Mouse (Mus musculus): ENCODE measurements around the gene Mad2l2.

DNA sequence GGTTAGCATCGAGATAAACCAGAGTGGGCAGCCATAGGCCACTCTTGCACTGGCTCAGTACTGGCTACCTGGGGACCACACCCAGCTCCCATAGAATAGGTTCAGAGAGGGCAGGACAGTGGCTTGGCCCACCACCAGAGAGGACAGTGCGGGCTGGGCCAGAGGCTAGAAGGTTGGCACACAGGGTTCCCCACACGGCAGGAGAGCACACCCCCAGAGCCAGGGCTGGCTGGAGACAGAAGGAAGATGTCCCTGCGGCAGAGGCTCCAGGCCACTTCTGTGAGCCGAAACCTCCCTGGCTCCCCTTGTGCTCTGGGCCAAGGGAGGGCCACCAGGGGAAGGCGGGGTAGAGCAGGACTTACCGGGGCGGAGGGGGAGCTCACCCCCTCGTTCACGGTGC is 49.0 kb upstream of the Mad2l2 start:
- no peak for TF ChIP-seq CTCF (IDR thresholded peaks at IDR 0.05; ENCODE audit: control insufficient read depth, insufficient read depth, insufficient read length)
- TF ChIP-seq USF1 (IDR thresholded peaks at IDR 0.05; ENCODE audit: low read depth) = no peak
- no peak for TF ChIP-seq FOSL1 (IDR thresholded peaks at IDR 0.05; ENCODE audit: insufficient read depth, low read length, poor library complexity, severe bottlenecking)
- TF ChIP-seq MYOG (IDR thresholded peaks at IDR 0.05; ENCODE audit: control insufficient read depth, extremely low read depth, insufficient read length) = no peak
- no peak for TF ChIP-seq MAX (IDR thresholded peaks at IDR 0.05)
- TF ChIP-seq MYOD1 (IDR thresholded peaks at IDR 0.05; ENCODE audit: control insufficient read depth, insufficient read length, low read depth) = no peak
